Mouse (Mus musculus) gastrocnemius, postnatal 14 days (tissue): ENCODE measurements around the gene Hist1h3g. TPM values are rescaled to one million over a fixed set of nuclear protein-coding genes. Genes with fewer than 3 reads are reported as not detected.
"Not testable (repeated sequence)": the region's sequence is repeated elsewhere in the genome, so short reads cannot be mapped to it uniquely, and the experiment has no call there.

Experiments
- DNase-seq: peaks from one replicate; pipeline ENCODE4 v3.0.0; 2021; ENCODE audit warnings: mixed read lengths
- intact Hi-C: fragments of 180-260 bp; cut with DNase I; formaldehyde crosslinking; loops from one replicate; pipeline ENCODE4 v1.15.1; 2025; ENCODE audit warnings: low total_unique reads
- total RNA-seq, 2 experiments: library from RNA; stranded (reverse); gene quantifications; 2 replicates each; pipeline ENCODE4 v1.2.3; 2021

Gene Hist1h3g
- total RNA-seq, 2 experiments from 2014 or later: 19.9 to 21.2 TPM

- intact Hi-C loops: not testable (repeated sequence)
- DNase-seq: peak; percentile 63
Observed at GRCm38 (mm10) chr13:23551146-23551834, 16.1 kb downstream of the Hist1h3g start, which contains the start of gene Hist1h4f. TSS of gene Hist1h4f (minus strand) at chr13:23551648.

GRCm38 (mm10) chr13:23551931-23552914 lies 17.0 kb downstream of the Hist1h3g start:
- intact Hi-C loops: no loop called here
- no peak for DNase-seq

GRCm38 (mm10) chr13:23552962-23553361 lies 17.7 kb downstream of the Hist1h3g start, which contains the start of gene Hist1h1d:
TSS of gene Hist1h1d (plus strand) at chr13:23553262.
- intact Hi-C loops: no loop called here

GRCm38 (mm10) chr13:23554393-23554792 lies 19.2 kb downstream of the Hist1h3g start:
- DNase-seq: no peak
- intact Hi-C loops: no loop called here

More at GRCm38 (mm10) chr13:23552962-23553361, 17.7 kb downstream of the Hist1h3g start, which contains the start of gene Hist1h1d:
- no peak for DNase-seq

GRCm38 (mm10) chr13:23554925-23555838 lies 20.0 kb downstream of the Hist1h3g start:
- intact Hi-C loops: no loop called here
- DNase-seq: peak; percentile 56

- peak; percentile 32 for DNase-seq
Observed at GRCm38 (mm10) chr13:23555839-23556416, 20.7 kb downstream of the Hist1h3g start.

GRCm38 (mm10) chr13:23556906-23557305 lies 21.7 kb downstream of the Hist1h3g start:
- intact Hi-C loops: no loop called here
- no peak for DNase-seq

More at GRCm38 (mm10) chr13:23555839-23556416, 20.7 kb downstream of the Hist1h3g start:
- intact Hi-C loops: no loop called here

GRCm38 (mm10) chr13:23560699-23561098 lies 25.5 kb downstream of the Hist1h3g start:
- intact Hi-C loops, DNase-seq: not testable (repeated sequence)

- DNase-seq, intact Hi-C loops: not testable (repeated sequence)
Observed at GRCm38 (mm10) chr13:23561531-23561882, 26.3 kb downstream of the Hist1h3g start.

GRCm38 (mm10) chr13:23561883-23562659 lies 26.8 kb downstream of the Hist1h3g start, which contains the start of gene Hist1h3e:
TSS of gene Hist1h3e (minus strand) at chr13:23562369.
- intact Hi-C loops: not testable (repeated sequence)

GRCm38 (mm10) chr13:23562699-23563462 lies 27.7 kb downstream of the Hist1h3g start:
- intact Hi-C loops: no loop called here
- peak; percentile 14 for DNase-seq

More at GRCm38 (mm10) chr13:23561883-23562659, 26.8 kb downstream of the Hist1h3g start, which contains the start of gene Hist1h3e:
- DNase-seq: peak; percentile 90

- intact Hi-C loops: no loop called here
- DNase-seq: no peak
Observed at GRCm38 (mm10) chr13:23564482-23564881, 29.3 kb downstream of the Hist1h3g start.

- intact Hi-C loops, DNase-seq: not testable (repeated sequence)
Observed at GRCm38 (mm10) chr13:23570261-23571021, 35.2 kb downstream of the Hist1h3g start.

- DNase-seq: peak; percentile 15
- intact Hi-C loops: no loop called here
Observed at GRCm38 (mm10) chr13:23571022-23571503, 35.8 kb downstream of the Hist1h3g start, which contains the start of the genes Hist1h2ae and Hist1h2bg. TSS of gene Hist1h2ae (minus strand) at chr13:23571220. TSS of gene Hist1h2bg (plus strand) at chr13:23571396.

- DNase-seq: not testable (repeated sequence)
Observed at GRCm38 (mm10) chr13:23571504-23572217, 36.4 kb downstream of the Hist1h3g start.

More at GRCm38 (mm10) chr13:23571504-23572217, 36.4 kb downstream of the Hist1h3g start:
- intact Hi-C loops: not testable (repeated sequence)
